Mouse (Mus musculus): Measurements from ENCODE around the gene Vps29. TPM values are rescaled to one million over a fixed set of nuclear protein-coding genes. Genes with fewer than 3 reads are reported as not detected.

The Vps29 gene
- polyA plus RNA-seq, 1 experiment from 2014 or later, result 194 TPM

- Histone ChIP-seq H3K9me3 (replicated peaks; ENCODE audit: control insufficient read depth, low read length) (no peaks in the 10 kb centered on the region), H3K4me2 (ENCODE audit: low read depth, low read length) (no peak overlapping the region), H3K4me1 (ENCODE audit: control insufficient read depth, insufficient read depth, low read length) (peaks cover 3% of the 10 kb centered on the region; the same call in 1 of the 2 replicates), H3K9ac (replicated peaks; ENCODE audit: low read length) (no peak overlapping the region), H3K4me3 (ENCODE audit: low read depth, low read length) (no peak overlapping the region), H3K36me3 (replicated peaks; ENCODE audit: control insufficient read depth, insufficient read depth, low read depth, low read length) (peaks cover 3% of the 10 kb centered on the region), H3K27ac (replicated peaks; ENCODE audit: low read depth, low read length) (no peak overlapping the region), H3K27me3 (ENCODE audit: control insufficient read depth, insufficient read depth, low read length) (no peaks in the 10 kb centered on the region)
- DNase-seq (ENCODE audit: low spot score) (peak; percentile 80), ATAC-seq (replicated peaks; ENCODE audit: insufficient number of reproducible peaks, low FRiP score, low TSS enrichment, low read depth) (no peak)
- 61% methylated on average over 2 of the region's 2 CpGs for WGBS
Measured at GRCm38 (mm10) chr5:122393887-122394286, 39.7 kb downstream of the Vps29 start.

GRCm38 (mm10) chr5:122396791-122397190, 42.6 kb downstream of the Vps29 start:
- ATAC-seq (replicated peaks; ENCODE audit: insufficient number of reproducible peaks, low FRiP score, low TSS enrichment, low read depth), result no peak
- H3K4me2 ChIP-seq (ENCODE audit: low read depth, low read length), result no peak overlapping the region
- no peak overlapping the region for H3K4me3 ChIP-seq (ENCODE audit: low read depth, low read length)
- H3K9me3 ChIP-seq (replicated peaks; ENCODE audit: control insufficient read depth, low read length), result no peaks in the 10 kb centered on the region
- H3K27me3 ChIP-seq (ENCODE audit: control insufficient read depth, insufficient read depth, low read length), result no peaks in the 10 kb centered on the region
- no peak for DNase-seq (ENCODE audit: low spot score)
- H3K27ac ChIP-seq (replicated peaks; ENCODE audit: low read depth, low read length), result no peak overlapping the region
- WGBS, result 87% methylated on average over 10 of the region's 10 CpGs
- H3K9ac ChIP-seq (replicated peaks; ENCODE audit: low read length), result no peak overlapping the region
- peaks cover 3% of the 10 kb centered on the region; the same call in 1 of the 2 replicates for H3K4me1 ChIP-seq (ENCODE audit: control insufficient read depth, insufficient read depth, low read length)
- H3K36me3 ChIP-seq (replicated peaks; ENCODE audit: control insufficient read depth, insufficient read depth, low read depth, low read length), result peaks cover 3% of the 10 kb centered on the region

GRCm38 (mm10) chr5:122397495-122397894, 43.3 kb downstream of the Vps29 start:
- Histone ChIP-seq H3K9me3 (replicated peaks; ENCODE audit: control insufficient read depth, low read length) (no peaks in the 10 kb centered on the region), H3K27ac (replicated peaks; ENCODE audit: low read depth, low read length) (no peak overlapping the region), H3K27me3 (ENCODE audit: control insufficient read depth, insufficient read depth, low read length) (no peaks in the 10 kb centered on the region), H3K36me3 (replicated peaks; ENCODE audit: control insufficient read depth, insufficient read depth, low read depth, low read length) (peaks cover 3% of the 10 kb centered on the region), H3K9ac (replicated peaks; ENCODE audit: low read length) (no peak overlapping the region), H3K4me3 (ENCODE audit: low read depth, low read length) (no peak overlapping the region), H3K4me2 (ENCODE audit: low read depth, low read length) (no peak overlapping the region), H3K4me1 (ENCODE audit: control insufficient read depth, insufficient read depth, low read length) (no peaks in the 10 kb centered on the region; the same call in 1 of the 2 replicates)
- ATAC-seq (replicated peaks; ENCODE audit: insufficient number of reproducible peaks, low FRiP score, low TSS enrichment, low read depth), result no peak
- no peak for DNase-seq (ENCODE audit: low spot score)
- 92% methylated on average over 8 of the region's 8 CpGs for WGBS

GRCm38 (mm10) chr5:122399871-122400270, 45.7 kb downstream of the Vps29 start:
- WGBS, result 90% methylated on average over 8 of the region's 8 CpGs
- H3K27me3 ChIP-seq (ENCODE audit: control insufficient read depth, insufficient read depth, low read length), result no peaks in the 10 kb centered on the region
- peaks cover 8% of the 10 kb centered on the region for H3K36me3 ChIP-seq (replicated peaks; ENCODE audit: control insufficient read depth, insufficient read depth, low read depth, low read length)

GRCm38 (mm10) chr5:122400628-122401302, 46.6 kb downstream of the Vps29 start:
- Histone ChIP-seq H3K36me3 (replicated peaks; ENCODE audit: control insufficient read depth, insufficient read depth, low read depth, low read length) (peaks cover 8% of the 10 kb centered on the region), H3K27me3 (ENCODE audit: control insufficient read depth, insufficient read depth, low read length) (no peaks in the 10 kb centered on the region), H3K9me3 (replicated peaks; ENCODE audit: control insufficient read depth, low read length) (no peaks in the 10 kb centered on the region), H3K4me3 (ENCODE audit: low read depth, low read length) (no peak overlapping the region), H3K4me1 (ENCODE audit: control insufficient read depth, insufficient read depth, low read length) (no peaks in the 10 kb centered on the region), H3K4me2 (ENCODE audit: low read depth, low read length) (no peak overlapping the region), H3K9ac (replicated peaks; ENCODE audit: low read length) (no peak overlapping the region), H3K27ac (replicated peaks; ENCODE audit: low read depth, low read length) (no peak overlapping the region)
- DNase-seq (ENCODE audit: low spot score) (no peak), ATAC-seq (replicated peaks; ENCODE audit: insufficient number of reproducible peaks, low FRiP score, low TSS enrichment, low read depth) (no peak)
- 85% methylated on average over 18 of the region's 18 CpGs for WGBS

More at GRCm38 (mm10) chr5:122399871-122400270, 45.7 kb downstream of the Vps29 start:
- no peak overlapping the region for H3K4me2 ChIP-seq (ENCODE audit: low read depth, low read length)
- no peak overlapping the region for H3K27ac ChIP-seq (replicated peaks; ENCODE audit: low read depth, low read length)
- H3K9me3 ChIP-seq (replicated peaks; ENCODE audit: control insufficient read depth, low read length), result no peaks in the 10 kb centered on the region
- DNase-seq (ENCODE audit: low spot score) (no peak), ATAC-seq (replicated peaks; ENCODE audit: insufficient number of reproducible peaks, low FRiP score, low TSS enrichment, low read depth) (no peak)
- H3K9ac ChIP-seq (replicated peaks; ENCODE audit: low read length), result no peak overlapping the region
- no peaks in the 10 kb centered on the region for H3K4me1 ChIP-seq (ENCODE audit: control insufficient read depth, insufficient read depth, low read length)
- H3K4me3 ChIP-seq (ENCODE audit: low read depth, low read length), result no peak overlapping the region

GRCm38 (mm10) chr5:122401303-122401640, 47.1 kb downstream of the Vps29 start:
- DNase-seq (ENCODE audit: low spot score), result peak; percentile 69
- H3K4me3 ChIP-seq (ENCODE audit: low read depth, low read length), result no peak overlapping the region
- no peak for ATAC-seq (replicated peaks; ENCODE audit: insufficient number of reproducible peaks, low FRiP score, low TSS enrichment, low read depth)
- no peak overlapping the region for H3K4me2 ChIP-seq (ENCODE audit: low read depth, low read length)
- WGBS, result 22% methylated on average over 8 of the region's 8 CpGs
- no peaks in the 10 kb centered on the region for H3K4me1 ChIP-seq (ENCODE audit: control insufficient read depth, insufficient read depth, low read length)
- H3K27me3 ChIP-seq (ENCODE audit: control insufficient read depth, insufficient read depth, low read length), result no peaks in the 10 kb centered on the region
- H3K9ac ChIP-seq (replicated peaks; ENCODE audit: low read length), result no peak overlapping the region
- H3K27ac ChIP-seq (replicated peaks; ENCODE audit: low read depth, low read length), result no peak overlapping the region
- H3K9me3 ChIP-seq (replicated peaks; ENCODE audit: control insufficient read depth, low read length), result no peaks in the 10 kb centered on the region
- peaks cover 9% of the 10 kb centered on the region for H3K36me3 ChIP-seq (replicated peaks; ENCODE audit: control insufficient read depth, insufficient read depth, low read depth, low read length)

- Histone ChIP-seq H3K36me3 (replicated peaks; ENCODE audit: control insufficient read depth, insufficient read depth, low read depth, low read length) (peaks cover 14% of the 10 kb centered on the region), H3K4me2 (ENCODE audit: low read depth, low read length) (no peak overlapping the region), H3K9ac (replicated peaks; ENCODE audit: low read length) (no peak overlapping the region), H3K4me3 (ENCODE audit: low read depth, low read length) (no peak overlapping the region), H3K27ac (replicated peaks; ENCODE audit: low read depth, low read length) (no peak overlapping the region), H3K4me1 (ENCODE audit: control insufficient read depth, insufficient read depth, low read length) (no peaks in the 10 kb centered on the region), H3K27me3 (ENCODE audit: control insufficient read depth, insufficient read depth, low read length) (no peaks in the 10 kb centered on the region), H3K9me3 (replicated peaks; ENCODE audit: control insufficient read depth, low read length) (no peaks in the 10 kb centered on the region)
- WGBS, result 87% methylated on average over 13 of the region's 13 CpGs
- DNase-seq (ENCODE audit: low spot score), result no peak
- ATAC-seq (replicated peaks; ENCODE audit: insufficient number of reproducible peaks, low FRiP score, low TSS enrichment, low read depth), result no peak
Measured at GRCm38 (mm10) chr5:122402160-122402559, 48.0 kb downstream of the Vps29 start.

- Histone ChIP-seq H3K36me3 (replicated peaks; ENCODE audit: control insufficient read depth, insufficient read depth, low read depth, low read length) (peaks cover 14% of the 10 kb centered on the region), H3K9ac (replicated peaks; ENCODE audit: low read length) (no peak overlapping the region), H3K4me1 (ENCODE audit: control insufficient read depth, insufficient read depth, low read length) (no peaks in the 10 kb centered on the region), H3K4me3 (ENCODE audit: low read depth, low read length) (no peak overlapping the region), H3K27me3 (ENCODE audit: control insufficient read depth, insufficient read depth, low read length) (no peaks in the 10 kb centered on the region), H3K4me2 (ENCODE audit: low read depth, low read length) (no peak overlapping the region), H3K27ac (replicated peaks; ENCODE audit: low read depth, low read length) (no peak overlapping the region), H3K9me3 (replicated peaks; ENCODE audit: control insufficient read depth, low read length) (no peaks in the 10 kb centered on the region)
- DNase-seq (ENCODE audit: low spot score), result no peak
- WGBS, result 91% methylated on average over 5 of the region's 5 CpGs
- no peak for ATAC-seq (replicated peaks; ENCODE audit: insufficient number of reproducible peaks, low FRiP score, low TSS enrichment, low read depth)
Measured at GRCm38 (mm10) chr5:122402772-122403171, 48.6 kb downstream of the Vps29 start.
